Mouse (Mus musculus): ENCODE measurements around the gene Msl1.

The Msl1 gene

DNA sequence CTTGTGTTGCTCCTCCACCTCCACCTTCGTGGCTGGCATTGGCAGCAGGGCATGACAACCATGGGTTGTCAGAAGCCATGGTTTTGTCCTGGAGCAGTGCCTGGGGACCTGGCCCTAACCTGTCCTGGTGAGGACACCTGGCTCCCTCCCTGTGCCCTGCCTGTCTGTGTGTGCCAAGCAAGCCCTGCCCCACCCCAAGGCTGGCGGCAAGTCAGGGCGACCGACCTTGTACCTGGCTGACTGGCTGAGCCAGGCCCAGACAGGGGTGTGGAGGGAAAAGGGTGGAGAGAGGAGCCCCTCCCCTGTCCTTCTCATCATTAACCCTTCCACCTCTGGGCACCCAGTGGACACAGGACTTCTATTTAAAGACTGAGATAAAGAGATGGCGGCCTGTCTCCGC lies 44.1 kb downstream of the Msl1 start:
- DNase-seq (ENCODE audit: extremely low read depth, low read depth): no peak

DNA sequence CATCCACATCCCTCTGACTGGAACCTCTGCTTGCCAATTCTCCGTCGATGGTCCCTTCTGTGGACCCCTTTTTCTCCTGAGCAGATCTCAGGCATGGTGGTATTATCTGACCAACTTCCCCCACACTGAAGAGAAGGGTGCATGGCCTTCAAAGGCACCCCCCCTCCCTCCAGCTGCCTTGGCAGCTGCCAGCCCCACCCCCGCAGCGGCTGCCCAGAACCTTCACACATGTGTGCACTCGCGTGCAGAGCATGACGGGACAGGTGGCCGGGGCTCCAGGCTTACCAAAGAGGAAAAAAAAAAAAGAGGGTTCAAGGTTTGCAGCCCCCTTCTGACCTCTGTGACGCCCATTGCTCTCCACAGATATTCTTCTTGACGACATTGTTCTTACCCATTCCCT lies 44.6 kb downstream of the Msl1 start:
- DNase-seq (ENCODE audit: extremely low read depth, low read depth): no peak

GRCm38 (mm10) chr11:98846016-98846415 lies 50.7 kb downstream of the Msl1 start:
- DNase-seq (ENCODE audit: extremely low read depth, low read depth): no peak

GRCm38 (mm10) chr11:98846865-98847604 lies 51.7 kb downstream of the Msl1 start:
- DNase-seq (ENCODE audit: extremely low read depth, low read depth): no peak

- DNase-seq (ENCODE audit: extremely low read depth, low read depth): no peak
Measured at GRCm38 (mm10) chr11:98849196-98849894, 54.0 kb downstream of the Msl1 start.

- DNase-seq (ENCODE audit: extremely low read depth, low read depth): no peak
Measured at GRCm38 (mm10) chr11:98850100-98851093, 55.1 kb downstream of the Msl1 start.

DNA sequence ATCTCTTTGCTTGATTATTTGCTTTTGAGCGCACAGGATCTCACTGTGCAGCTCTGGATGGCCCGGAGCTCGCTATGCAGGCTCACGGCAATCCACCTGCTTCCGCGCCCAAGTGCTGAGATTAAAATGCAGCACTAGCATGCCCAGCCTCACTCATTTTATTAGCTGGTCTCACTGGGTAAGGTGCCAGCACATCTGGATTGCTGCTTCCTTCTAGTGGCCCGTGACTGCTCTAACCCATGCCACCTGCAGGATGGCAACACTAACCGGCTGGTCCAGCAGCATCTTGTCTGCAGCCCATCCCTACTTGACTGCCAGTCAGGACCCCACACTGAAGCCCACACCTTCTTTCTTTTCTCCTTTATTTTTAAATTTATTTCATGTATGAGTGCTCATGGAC lies 58.8 kb downstream of the Msl1 start:
- DNase-seq (ENCODE audit: extremely low read depth, low read depth): no peak

GRCm38 (mm10) chr11:98854659-98855058 lies 59.3 kb downstream of the Msl1 start:
- no peak for DNase-seq (ENCODE audit: extremely low read depth, low read depth)

Data from MEL-GATA-1-ER (cell line).